Mouse (Mus musculus) kidney, adult 18-20 months (tissue): Measurements from ENCODE around the gene Lrrc28.
"Not testable (repeated sequence)": the region's sequence is repeated elsewhere in the genome, so short reads cannot be mapped to it uniquely, and the experiment has no call there.

Experiments used
- DNase-seq: peaks from one replicate; pipeline ENCODE4 v3.0.0; 2021

Gene Lrrc28

GRCm38 (mm10) chr7:67525886-67526580 is 119.0 kb downstream of the Lrrc28 start:
- DNase-seq: no peak

GRCm38 (mm10) chr7:67524069-67524468 is 121.0 kb downstream of the Lrrc28 start:
- DNase-seq: not testable (repeated sequence)

- no peak for DNase-seq
Measured at GRCm38 (mm10) chr7:67523400-67523799, 121.7 kb downstream of the Lrrc28 start.

- DNase-seq: not testable (repeated sequence)
Measured at GRCm38 (mm10) chr7:67521731-67522130, 123.3 kb downstream of the Lrrc28 start.

- DNase-seq: no peak
Measured at GRCm38 (mm10) chr7:67520959-67521358, 124.1 kb downstream of the Lrrc28 start.

- no peak for DNase-seq
Measured at GRCm38 (mm10) chr7:67520001-67520400, 125.1 kb downstream of the Lrrc28 start.

GRCm38 (mm10) chr7:67515621-67516020 is 129.4 kb downstream of the Lrrc28 start:
- no peak for DNase-seq

GRCm38 (mm10) chr7:67514893-67515292 is 130.2 kb downstream of the Lrrc28 start:
- DNase-seq: peak; percentile 65

- no peak for DNase-seq
Measured at GRCm38 (mm10) chr7:67514380-67514779, 130.7 kb downstream of the Lrrc28 start.

- no peak for DNase-seq
Measured at GRCm38 (mm10) chr7:67513656-67514055, 131.4 kb downstream of the Lrrc28 start.

- no peak for DNase-seq
Measured at GRCm38 (mm10) chr7:67511606-67512005, 133.5 kb downstream of the Lrrc28 start.

- DNase-seq: no peak
Measured at GRCm38 (mm10) chr7:67503281-67504010, 141.6 kb downstream of the Lrrc28 start.

- no peak for DNase-seq
Measured at GRCm38 (mm10) chr7:67502631-67503030, 142.4 kb downstream of the Lrrc28 start.

GRCm38 (mm10) chr7:67500878-67501277 is 144.2 kb downstream of the Lrrc28 start:
- no peak for DNase-seq

GRCm38 (mm10) chr7:67500076-67500828 is 144.8 kb downstream of the Lrrc28 start:
- DNase-seq: no peak

- no peak for DNase-seq
Measured at GRCm38 (mm10) chr7:67499516-67499915, 145.6 kb downstream of the Lrrc28 start.

GRCm38 (mm10) chr7:67493795-67494687 is 151.0 kb downstream of the Lrrc28 start:
- DNase-seq: no peak

- DNase-seq: peak; percentile 61
Measured at GRCm38 (mm10) chr7:67487889-67488411, 157.1 kb downstream of the Lrrc28 start.

GRCm38 (mm10) chr7:67486925-67487760 is 157.9 kb downstream of the Lrrc28 start:
- no peak for DNase-seq

GRCm38 (mm10) chr7:67486417-67486816 is 158.7 kb downstream of the Lrrc28 start:
- no peak for DNase-seq

- DNase-seq: no peak
Measured at GRCm38 (mm10) chr7:67483698-67484097, 161.4 kb downstream of the Lrrc28 start.
